Mouse (Mus musculus) MEL (cell line): ENCODE results near the gene Traip. TPM values are rescaled to one million over a fixed set of nuclear protein-coding genes. Genes with fewer than 3 reads are reported as not detected.

ENCODE experiments used
- DNase-seq: peaks from one replicate; pipeline ENCODE4 v3.0.0; 2011; ENCODE audit warnings: low read depth, low spot score
- H3K27ac ChIP-seq: 2 replicates; pipeline ENCODE4 v1.5.1; 2012; ENCODE audit warnings: low read depth, mild to moderate bottlenecking, control low read depth, low read length, moderate library complexity; ENCODE audit not compliant: control insufficient read depth
- H3K27me3 ChIP-seq, 2 experiments: fragments of 150-350 bp in 1 of 2; sonication (generic) in 1 of 2; 2 replicates each; pipeline ENCODE4 v1.6.1; 2012; ENCODE audit warnings: low read length in 2 of 2, mild to moderate bottlenecking in 2 of 2, improper control_type of control experiment in 1 of 2, moderate library complexity in 1 of 2; ENCODE audit not compliant: insufficient read depth in 2 of 2, control insufficient read depth in 1 of 2
- H3K36me3 ChIP-seq, 2 experiments: 2 replicates each; pipeline ENCODE4 v1.6.1; 2012 to 2014; ENCODE audit warnings: low read length in 2 of 2, improper control_type of control experiment in 1 of 2, inconsistent platforms in 1 of 2, mild to moderate bottlenecking in 1 of 2; ENCODE audit not compliant: insufficient read depth in 2 of 2, control insufficient read depth in 1 of 2
- H3K4me1 ChIP-seq, 2 experiments: fragments of 150-350 bp in 1 of 2; sonication (generic) in 1 of 2; 2 replicates each; pipeline ENCODE4 v1.6.1; 2012; ENCODE audit warnings: low read length in 2 of 2, improper control_type of control experiment in 1 of 2, mild to moderate bottlenecking in 1 of 2; ENCODE audit not compliant: insufficient read depth in 2 of 2, control insufficient read depth in 1 of 2
- H3K4me3 ChIP-seq, 2 experiments: fragments of 150-350 bp in 1 of 2; sonication (generic) in 1 of 2; 2 replicates each; pipeline ENCODE4 v1.5.1; 2012; ENCODE audit warnings: low read depth in 2 of 2, low read length in 2 of 2, mild to moderate bottlenecking in 2 of 2, moderate library complexity in 2 of 2, control low read depth in 1 of 2, improper control_type of control experiment in 1 of 2; ENCODE audit not compliant: control insufficient read depth in 1 of 2, insufficient read depth in 1 of 2
- H3K79me2 ChIP-seq: 2 replicates; pipeline ENCODE4 v1.6.1; 2012; ENCODE audit warnings: mild to moderate bottlenecking, low read length, moderate library complexity; ENCODE audit not compliant: control insufficient read depth, poor library complexity, insufficient read depth
- H3K9ac ChIP-seq: 2 replicates; pipeline ENCODE4 v1.6.1; 2012; ENCODE audit warnings: low read depth, mild to moderate bottlenecking, control low read depth, low read length, moderate library complexity; ENCODE audit not compliant: control insufficient read depth, poor library complexity, severe bottlenecking
- H3K9me3 ChIP-seq: fragments of 150-350 bp; sonication (generic); replicated peaks from 2 replicates; pipeline ENCODE4 v1.6.1; 2012; ENCODE audit warnings: mild to moderate bottlenecking, low read length, improper control_type of control experiment, moderate library complexity; ENCODE audit not compliant: insufficient read depth
- CTCF ChIP-seq, 3 experiments: IDR thresholded peaks in 2 of 3; conservative IDR thresholded peaks in 1 of 3; 2 replicates each; pipeline ENCODE4 v1.5.1; 2011 to 2012; ENCODE audit warnings: low read length in 3 of 3, low read depth in 2 of 3, mild to moderate bottlenecking in 2 of 3, improper control_type of control experiment in 1 of 3, inconsistent platforms in 1 of 3, mixed read lengths in 1 of 3, moderate library complexity in 1 of 3; ENCODE audit not compliant: control insufficient read depth in 1 of 3, insufficient read depth in 1 of 3, poor library complexity in 1 of 3, severe bottlenecking in 1 of 3
- GATA1 ChIP-seq: IDR thresholded peaks from 2 replicates; pipeline ENCODE4 v1.6.1; 2011; ENCODE audit warnings: low read depth, low read length, improper control_type of control experiment
- HCFC1 ChIP-seq: IDR thresholded peaks from 2 replicates; pipeline ENCODE4 v1.6.1; 2012; ENCODE audit warnings: low read depth, mild to moderate bottlenecking, inconsistent platforms, low read length, improper control_type of control experiment, moderate library complexity
- JUND ChIP-seq: IDR thresholded peaks from 2 replicates; pipeline ENCODE4 v1.6.1; 2011; ENCODE audit warnings: low read depth, mild to moderate bottlenecking, improper control_type of control experiment, low read length
- MAFK ChIP-seq: IDR thresholded peaks from 2 replicates; pipeline ENCODE4 v1.6.1; 2011; ENCODE audit warnings: low read depth, mild to moderate bottlenecking, low read length, improper control_type of control experiment, borderline replicate concordance
- MAZ ChIP-seq: IDR thresholded peaks from 2 replicates; pipeline ENCODE4 v1.6.1; 2012; ENCODE audit warnings: low read depth, mild to moderate bottlenecking, inconsistent platforms, low read length, improper control_type of control experiment
- MEF2A ChIP-seq: IDR thresholded peaks from 2 replicates; pipeline ENCODE4 v1.6.1; 2014; ENCODE audit warnings: low read depth, mild to moderate bottlenecking, inconsistent platforms, low read length, improper control_type of control experiment; ENCODE audit not compliant: poor library complexity, insufficient replicate concordance, severe bottlenecking; ENCODE audit errors: extremely low read depth
- MXI1 ChIP-seq: IDR thresholded peaks from 2 replicates; pipeline ENCODE4 v1.6.1; 2011; ENCODE audit warnings: mild to moderate bottlenecking, low read depth, low read length, improper control_type of control experiment
- MYC ChIP-seq: IDR thresholded peaks from 2 replicates; pipeline ENCODE4 v1.6.1; 2011; ENCODE audit warnings: low read depth, mild to moderate bottlenecking, low read length, improper control_type of control experiment, moderate library complexity
- POLR2AphosphoS2 ChIP-seq: IDR thresholded peaks from 2 replicates; pipeline ENCODE4 v1.6.1; 2011; ENCODE audit warnings: low read length, improper control_type of control experiment
- RAD21 ChIP-seq: IDR thresholded peaks from 2 replicates; pipeline ENCODE4 v1.6.1; 2011; ENCODE audit warnings: mild to moderate bottlenecking, low read depth, low read length, improper control_type of control experiment
- SIN3A ChIP-seq: IDR thresholded peaks from 2 replicates; pipeline ENCODE4 v1.6.1; 2012; ENCODE audit warnings: low read length, improper control_type of control experiment, inconsistent platforms
- SMC3 ChIP-seq: IDR thresholded peaks from 2 replicates; pipeline ENCODE4 v1.6.1; 2011; ENCODE audit warnings: low read depth, low read length, improper control_type of control experiment
- TBP ChIP-seq: IDR thresholded peaks from 2 replicates; pipeline ENCODE4 v1.8.0; 2011; ENCODE audit warnings: low read depth, low read length, improper control_type of control experiment
- TCF12 ChIP-seq: IDR thresholded peaks from 2 replicates; pipeline ENCODE4 v1.6.1; 2014; ENCODE audit warnings: low read depth, mild to moderate bottlenecking, inconsistent platforms, low read length, improper control_type of control experiment, moderate library complexity
- ZC3H11A ChIP-seq: IDR thresholded peaks from 2 replicates; pipeline ENCODE4 v1.6.1; 2012; ENCODE audit warnings: low read depth, mild to moderate bottlenecking, inconsistent platforms, low read length, improper control_type of control experiment
- ZKSCAN1 ChIP-seq: IDR thresholded peaks from 2 replicates; pipeline ENCODE4 v1.6.1; 2012; ENCODE audit warnings: low read depth, mild to moderate bottlenecking, inconsistent platforms, low read length, improper control_type of control experiment, moderate library complexity
- ZMIZ1 ChIP-seq: IDR thresholded peaks from 2 replicates; pipeline ENCODE4 v1.6.1; 2012; ENCODE audit warnings: low read depth, mild to moderate bottlenecking, inconsistent platforms, low read length, improper control_type of control experiment, moderate library complexity
- ZNF384 ChIP-seq: IDR thresholded peaks from 2 replicates; pipeline ENCODE4 v1.6.1; 2012; ENCODE audit warnings: low read depth, mild to moderate bottlenecking, inconsistent platforms, low read length, improper control_type of control experiment
- polyA plus RNA-seq, 2 experiments: library from polyadenylated mRNA; stranded (reverse) in 1 of 2; unstranded in 1 of 2; fragments of >175 nt in 1 of 2; fragments of >200 nt in 1 of 2; gene quantifications; 2 replicates each; pipeline versions ENCODE4 v1.2.1 to v1.2.4; 2012; ENCODE audit warnings: low replicate concordance in 2 of 2, low read depth in 1 of 2; ENCODE audit not compliant: insufficient read length in 2 of 2, insufficient read depth in 1 of 2, missing spikeins in 1 of 2
- total RNA-seq: library from RNA; depleted of rRNA; stranded (reverse); fragments of 300-350 nt; gene quantifications from 2 replicates; pipeline ENCODE4 v1.2.3, GENCODE M21; 2012

The Traip gene
- total and polyA plus RNA-seq, 3 experiments, result 43.6 to 65.2 TPM; not detected in 1

DNA sequence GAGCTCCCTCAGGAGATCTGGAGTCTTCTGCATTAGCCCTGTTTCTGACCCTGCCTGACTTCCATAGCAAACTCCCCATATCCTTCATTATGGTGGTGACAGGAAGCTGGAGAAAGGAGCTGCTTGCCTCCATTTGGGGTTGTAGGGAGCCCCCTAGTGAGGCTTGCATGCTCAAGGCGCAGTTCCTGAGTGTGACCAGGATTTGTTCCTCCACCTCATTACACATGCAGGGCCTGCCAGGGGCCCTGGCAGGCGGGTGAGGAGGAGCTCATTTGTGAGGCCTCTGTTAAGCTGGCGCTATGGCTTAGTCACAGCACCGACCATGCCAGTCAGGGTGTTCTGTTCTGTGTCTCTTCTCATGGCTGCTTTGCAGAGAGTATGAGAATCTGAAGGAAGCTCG is 11.9 kb downstream of the Traip start:
- TF ChIP-seq MAZ (no peak), MYC (no peak), RAD21 (peak; percentile 22), CTCF (IDR thresholded peaks at IDR 0.05 in 2 of 3, conservative IDR thresholded peaks at IDR 0.05 in 1 of 3; ENCODE audit: control insufficient read depth in 1 of 3, insufficient read depth in 1 of 3, low read depth in 2 of 3, low read length in 3 of 3, poor library complexity in 1 of 3, severe bottlenecking in 1 of 3) (peak in 2 of 3 experiments; percentile 39; a peak in 3 of 6 replicates), SMC3 (peak; percentile 33), GATA1 (no peak), MEF2A (no peak)
- Histone ChIP-seq H3K9ac (no peak overlapping the region), H3K4me1 (no peaks in the 10 kb centered on the region), H3K79me2 (no peaks in the 10 kb centered on the region), H3K9me3 (no peaks in the 10 kb centered on the region), H3K27ac (no peak overlapping the region), H3K36me3 (peaks cover 0 to 16% of the 10 kb centered on the region in 2 experiments; a peak in 2 of 4 replicates), H3K27me3 (no peaks in the 10 kb centered on the region), H3K4me3 (no peak overlapping the region)
- DNase-seq, result no peak

DNA sequence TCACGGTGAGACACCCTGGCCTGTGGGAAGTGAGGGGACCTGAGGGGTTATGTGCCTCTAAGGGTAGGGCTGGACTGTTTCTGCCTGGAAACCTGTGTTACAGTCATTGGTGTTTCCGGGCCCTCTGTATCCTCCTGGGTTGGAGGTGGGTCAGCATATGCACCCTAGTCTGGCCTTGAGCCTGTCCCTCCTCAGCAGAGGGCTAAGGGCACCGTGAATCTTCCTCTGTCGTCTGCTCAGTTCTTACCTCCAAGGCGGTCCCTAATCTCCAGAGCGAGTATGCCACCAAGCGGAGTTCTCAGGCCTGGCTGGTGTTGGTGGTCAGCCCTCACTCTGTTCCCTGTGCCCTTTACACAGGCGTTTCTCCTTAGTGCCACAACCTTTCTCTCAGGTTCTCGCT is 13.0 kb downstream of the Traip start:
- H3K4me1 ChIP-seq, result no peaks in the 10 kb centered on the region
- TF ChIP-seq JUND, result no peak
- no peak for TF ChIP-seq ZNF384
- TF ChIP-seq HCFC1, result no peak
- TF ChIP-seq TBP, result no peak
- no peak for TF ChIP-seq TCF12
- no peak for TF ChIP-seq GATA1
- no peak for TF ChIP-seq ZKSCAN1
- no peak for TF ChIP-seq MEF2A
- TF ChIP-seq POLR2AphosphoS2, result no peak
- no peak for TF ChIP-seq MAFK
- TF ChIP-seq, all 39 proteins: peak for 0
- DNase-seq, result no peak
- H3K9me3 ChIP-seq, result no peaks in the 10 kb centered on the region
- no peaks in the 10 kb centered on the region for H3K27me3 ChIP-seq
- H3K36me3 ChIP-seq, result peaks cover 0 to 18% of the 10 kb centered on the region in 2 experiments; a peak in 2 of 4 replicates
- H3K27ac ChIP-seq, result no peak overlapping the region
- H3K79me2 ChIP-seq, result no peaks in the 10 kb centered on the region
- no peak overlapping the region for H3K4me3 ChIP-seq
- H3K9ac ChIP-seq, result no peak overlapping the region

DNA sequence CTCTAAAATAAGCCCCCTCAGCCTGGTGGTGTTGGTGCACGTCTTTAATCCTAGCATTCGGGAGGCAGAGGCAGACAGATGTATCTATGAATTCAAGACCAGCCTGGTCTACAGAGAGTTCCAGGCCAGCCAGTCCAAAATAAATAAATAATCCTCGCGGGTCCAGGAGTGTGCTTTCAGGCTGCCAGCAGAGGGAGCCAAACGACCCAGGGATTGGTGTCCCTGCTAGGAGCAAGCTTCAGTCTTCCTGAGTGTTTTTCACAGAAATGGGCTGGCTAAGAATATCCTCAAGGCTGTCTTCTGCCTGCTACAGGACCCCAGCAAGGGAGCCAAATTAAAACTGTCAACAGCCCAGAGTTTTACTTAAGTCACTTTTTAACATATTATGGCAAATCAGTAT is 13.8 kb downstream of the Traip start:
- H3K27me3 ChIP-seq, result no peaks in the 10 kb centered on the region
- H3K4me1 ChIP-seq, result no peaks in the 10 kb centered on the region
- H3K36me3 ChIP-seq, result peaks cover 0 to 12% of the 10 kb centered on the region in 2 experiments; a peak in 2 of 4 replicates
- TF ChIP-seq HCFC1 (0 out of 2 replicates have a peak, but pooled peaks have one; percentile 26), SIN3A (peak; percentile 62; the same call in 1 of the 2 replicates), JUND (no peak), CTCF (IDR thresholded peaks at IDR 0.05 in 2 of 3, conservative IDR thresholded peaks at IDR 0.05 in 1 of 3; ENCODE audit: control insufficient read depth in 1 of 3, insufficient read depth in 1 of 3, low read depth in 2 of 3, low read length in 3 of 3, poor library complexity in 1 of 3, severe bottlenecking in 1 of 3) (peak; percentile 94 to 96 (median 95)), MYC (no peak), RAD21 (peak; percentile 96), ZMIZ1 (no peak), SMC3 (peak; percentile 97), ZC3H11A (peak; percentile 98), MXI1 (peak; percentile 48)
- H3K79me2 ChIP-seq, result no peaks in the 10 kb centered on the region
- no peak overlapping the region for H3K4me3 ChIP-seq
- no peak overlapping the region for H3K9ac ChIP-seq
- peak; percentile 83 for DNase-seq
- no peak overlapping the region for H3K27ac ChIP-seq
- no peaks in the 10 kb centered on the region for H3K9me3 ChIP-seq
